ENCODE assay signal across 21 mouse cellular contexts in genomic region chr4:122025866-122026265, GRCm38 (mm10).
"Had no signal": no experiment of that assay in that cellular context is flagged by ENCODE, and none has a peak within 500 bp of the region (broad histone marks: within the 10 kb centered on the region; RNA-seq: fewer than 3 reads in every experiment).

No protein-coding gene starts in this region.

- H3K4me2 ChIP-seq: limb, embryonic 13.5 days; liver, embryonic 12.5 days; liver, embryonic 15.5 days; midbrain, embryonic 13.5 days; neural tube, embryonic 13.5 days had no signal

- H3K9ac ChIP-seq: limb, embryonic 13.5 days; liver, embryonic 12.5 days; liver, embryonic 15.5 days; midbrain, embryonic 13.5 days; neural tube, embryonic 13.5 days had no signal

- H3K27ac ChIP-seq: layer of hippocampus, adult 2 months; limb, embryonic 10.5 days; limb, embryonic 13.5 days; liver, embryonic 12.5 days; liver, embryonic 15.5 days; macrophage; midbrain, embryonic 13.5 days; neural tube, embryonic 13.5 days had no signal

- H3K36me3 ChIP-seq: limb, embryonic 10.5 days; limb, embryonic 13.5 days; liver, embryonic 12.5 days; liver, embryonic 15.5 days; midbrain, embryonic 13.5 days; neural tube, embryonic 13.5 days had no signal

- DNase-seq: kidney, adult 11 months; kidney, adult 8-10 months; kidney, postnatal 25 days; layer of hippocampus, adult 9-11 months; liver; lung, adult 18-20 months; retina, postnatal 1 day; right cerebral cortex, postnatal 25 days; spleen, adult 18-20 months; thymus, adult 2 months; thymus, postnatal 14 days; thymus, postnatal 4 days had no signal

- H3K27me3 ChIP-seq: limb, embryonic 13.5 days; liver, embryonic 12.5 days; liver, embryonic 15.5 days; midbrain, embryonic 13.5 days; neural tube, embryonic 13.5 days had no signal

- H3K4me1 ChIP-seq: limb, embryonic 10.5 days; limb, embryonic 13.5 days; liver, embryonic 12.5 days; liver, embryonic 15.5 days; midbrain, embryonic 13.5 days; neural tube, embryonic 13.5 days had no signal

- ATAC-seq: liver, embryonic 12.5 days; midbrain, embryonic 13.5 days had no signal

- H3K4me3 ChIP-seq: layer of hippocampus, adult 2 months; limb, embryonic 10.5 days; limb, embryonic 13.5 days; liver, embryonic 12.5 days; liver, embryonic 15.5 days; midbrain, embryonic 13.5 days; myocyte; neural tube, embryonic 13.5 days had no signal
